ENCODE assay signal across 11 mouse cellular contexts in genomic region chr12:69472912-69473311, GRCm38 (mm10).
A peak's percentile ranks its signal among the peaks of the same experiment; 100 is the strongest.
DNase-seq lines count a peak whose midpoint lies in the region; ATAC-seq and TF ChIP-seq lines count a peak whose summit lies in the region.
"Had no signal": no experiment of that assay in that cellular context is flagged by ENCODE, and none has a peak within 500 bp of the region (broad histone marks: within the 10 kb centered on the region; RNA-seq: fewer than 3 reads in every experiment).

No protein-coding gene starts in this region.

- no peak for ATAC-seq in hindbrain, postnatal 0 days
- ATAC-seq in hindbrain, embryonic 16.5 days, result no peak
- ATAC-seq in stomach, embryonic 14.5 days (ENCODE audit: insufficient number of reproducible peaks, insufficient read depth, low FRiP score, low read depth), result no peak
- ATAC-seq in stomach, postnatal 0 days (ENCODE audit: low FRiP score, low TSS enrichment), result no peak
- peak; percentile 31 for ATAC-seq in granulocyte monocyte progenitor cell, adult 5-6 weeks (replicated peaks; ENCODE audit: poor library complexity, severe bottlenecking)

- TF ChIP-seq CTCF in hindbrain, postnatal 0 days (IDR thresholded peaks at IDR 0.05; ENCODE audit: low read depth), result no peak
- no peak for TF ChIP-seq CTCF in stomach, postnatal 0 days (IDR thresholded peaks at IDR 0.05; ENCODE audit: low read depth)

- no peak overlapping the region for H3K4me3 ChIP-seq in hindbrain, postnatal 0 days (ENCODE audit: low read length)
- H3K4me3 ChIP-seq in hindbrain, embryonic 16.5 days (ENCODE audit: low read length), result no peak overlapping the region
- H3K4me3 ChIP-seq in stomach, embryonic 14.5 days (ENCODE audit: low read depth, low read length), result no peak overlapping the region
- no peak overlapping the region for H3K4me3 ChIP-seq in stomach, postnatal 0 days (ENCODE audit: low read depth, low read length)

- H3K4me1 ChIP-seq in hindbrain, postnatal 0 days (ENCODE audit: insufficient read depth, low read length), result peaks cover 16% of the 10 kb centered on the region
- peaks cover 11% of the 10 kb centered on the region for H3K4me1 ChIP-seq in hindbrain, embryonic 16.5 days (ENCODE audit: control insufficient read depth, insufficient read depth, low read depth, low read length)
- peaks cover 27% of the 10 kb centered on the region for H3K4me1 ChIP-seq in stomach, embryonic 14.5 days (ENCODE audit: control insufficient read depth, insufficient read depth, low read length)
- H3K4me1 ChIP-seq in stomach, postnatal 0 days (replicated peaks; ENCODE audit: control insufficient read depth, insufficient read depth), result peaks cover 9% of the 10 kb centered on the region

- H3K9ac ChIP-seq in hindbrain, postnatal 0 days (replicated peaks; ENCODE audit: low read length), result no peak overlapping the region
- no peak overlapping the region for H3K9ac ChIP-seq in hindbrain, embryonic 16.5 days (ENCODE audit: low read depth, low read length)
- H3K9ac ChIP-seq in stomach, embryonic 14.5 days (replicated peaks; ENCODE audit: low read depth, low read length), result no peak overlapping the region
- no peak overlapping the region for H3K9ac ChIP-seq in stomach, postnatal 0 days (ENCODE audit: low read length)

- no peak overlapping the region for H3K27ac ChIP-seq in hindbrain, postnatal 0 days
- no peak overlapping the region for H3K27ac ChIP-seq in hindbrain, embryonic 16.5 days (ENCODE audit: low read depth, low read length)
- H3K27ac ChIP-seq in stomach, embryonic 14.5 days (ENCODE audit: low read length), result peak overlapping the region; percentile 4; the same call in 1 of the 2 replicates
- H3K27ac ChIP-seq in stomach, postnatal 0 days (replicated peaks), result no peak overlapping the region

- H3K4me2 ChIP-seq in hindbrain, postnatal 0 days (ENCODE audit: low read depth, low read length), result no peak overlapping the region
- no peak overlapping the region for H3K4me2 ChIP-seq in hindbrain, embryonic 16.5 days (ENCODE audit: low read length)
- no peak overlapping the region for H3K4me2 ChIP-seq in stomach, embryonic 14.5 days (replicated peaks; ENCODE audit: low read depth, low read length)
- no peak overlapping the region for H3K4me2 ChIP-seq in stomach, postnatal 0 days (replicated peaks; ENCODE audit: low read depth)

- H3K9me3 ChIP-seq in hindbrain, postnatal 0 days (ENCODE audit: low read length), result no peaks in the 10 kb centered on the region
- H3K9me3 ChIP-seq in hindbrain, embryonic 16.5 days (ENCODE audit: control insufficient read depth, low read length), result no peaks in the 10 kb centered on the region
- H3K9me3 ChIP-seq in stomach, embryonic 14.5 days (ENCODE audit: control insufficient read depth, low read depth, low read length), result 0 out of 2 replicates have a peak, but pooled peaks cover 3% of the 10 kb centered on the region
- no peaks in the 10 kb centered on the region for H3K9me3 ChIP-seq in stomach, postnatal 0 days (ENCODE audit: control insufficient read depth, low read length)

- no peak for TF ChIP-seq EP300 in stomach, postnatal 0 days (optimal IDR thresholded peaks at IDR 0.05)

- no peaks in the 10 kb centered on the region for H3K36me3 ChIP-seq in hindbrain, postnatal 0 days (ENCODE audit: insufficient read depth, low read length)
- H3K36me3 ChIP-seq in hindbrain, embryonic 16.5 days (ENCODE audit: control insufficient read depth, insufficient read depth, low read length), result no peaks in the 10 kb centered on the region
- no peaks in the 10 kb centered on the region for H3K36me3 ChIP-seq in stomach, embryonic 14.5 days (ENCODE audit: control insufficient read depth, insufficient read depth, low read length)
- no peaks in the 10 kb centered on the region for H3K36me3 ChIP-seq in stomach, postnatal 0 days (ENCODE audit: control insufficient read depth, insufficient read depth, low read length)

- DNase-seq in hindbrain, postnatal 0 days (ENCODE audit: low spot score), result peak; percentile 64
- DNase-seq in stomach, postnatal 0 days (ENCODE audit: low spot score), result no peak
- no peak for DNase-seq in urinary bladder, postnatal 14 days (ENCODE audit: low spot score)
- DNase-seq in layer of hippocampus, adult 9-10 months (ENCODE audit: low spot score), result no peak
- DNase-seq: cerebellum, adult 2 months; kidney, postnatal 25 days; right cerebral cortex, adult 18-20 months; thymus, postnatal 4 days had no signal

- WGBS in hindbrain, postnatal 0 days, result 92% methylated on average over 9 of the region's 9 CpGs
- WGBS in hindbrain, embryonic 16.5 days, result 91% methylated on average over 9 of the region's 9 CpGs
- WGBS in stomach, embryonic 14.5 days, result 86% methylated on average over 9 of the region's 9 CpGs
- WGBS in stomach, postnatal 0 days, result 86% methylated on average over 9 of the region's 9 CpGs

- H3K27me3 ChIP-seq in hindbrain, postnatal 0 days (ENCODE audit: insufficient read depth, low read length), result no peaks in the 10 kb centered on the region
- no peaks in the 10 kb centered on the region for H3K27me3 ChIP-seq in hindbrain, embryonic 16.5 days (replicated peaks; ENCODE audit: control insufficient read depth, insufficient read depth, low read length)
- H3K27me3 ChIP-seq in stomach, embryonic 14.5 days (ENCODE audit: control insufficient read depth, insufficient read depth, low read length), result no peaks in the 10 kb centered on the region
- no peaks in the 10 kb centered on the region for H3K27me3 ChIP-seq in stomach, postnatal 0 days (ENCODE audit: control insufficient read depth, insufficient read depth, low read length)
